Mouse (Mus musculus) embryonic facial prominence, embryonic 11.5 days (tissue): ENCODE results near the gene Zfp536. TPM values are rescaled to one million over a fixed set of nuclear protein-coding genes. Genes with fewer than 3 reads are reported as not detected.

ENCODE experiments used
- ATAC-seq: fragments of 200-750 bp; cut with Nextera tagmentation; replicated peaks from 2 replicates; pipeline ENCODE4 v1.8.0; 2017; ENCODE audit warnings: low read depth; ENCODE audit not compliant: insufficient number of reproducible peaks, low FRiP score, low TSS enrichment
- DNase-seq: peaks from one replicate; pipeline ENCODE4 v3.0.0-alpha.2; 2015; ENCODE audit warnings: low spot score
- H3K27ac ChIP-seq: fragments of 300-500 bp; sonication (generic); replicated peaks from 2 replicates; pipeline ENCODE4 v1.5.1; 2014; ENCODE audit warnings: mild to moderate bottlenecking, low read depth, low read length, control low read depth
- H3K27me3 ChIP-seq: fragments of 300-500 bp; sonication (generic); 2 replicates; pipeline ENCODE4 v1.6.1; 2014; ENCODE audit warnings: mild to moderate bottlenecking, low read length, moderate library complexity, mixed read lengths; ENCODE audit not compliant: control insufficient read depth, insufficient read depth
- H3K36me3 ChIP-seq: fragments of 300-500 bp; sonication (generic); replicated peaks from 2 replicates; pipeline ENCODE4 v1.6.1; 2014; ENCODE audit warnings: low read depth, mild to moderate bottlenecking, low read length, moderate library complexity, mixed read lengths; ENCODE audit not compliant: control insufficient read depth, insufficient read depth
- H3K4me1 ChIP-seq: fragments of 300-500 bp; sonication (generic); 2 replicates; pipeline ENCODE4 v1.6.1; 2014; ENCODE audit warnings: low read length, mixed read lengths; ENCODE audit not compliant: control insufficient read depth, insufficient read depth
- H3K4me2 ChIP-seq: fragments of 300-500 bp; sonication (generic); 2 replicates; pipeline ENCODE4 v1.6.1; 2014; ENCODE audit warnings: low read depth, mild to moderate bottlenecking, control low read depth, low read length, moderate library complexity
- H3K4me3 ChIP-seq: fragments of 300-500 bp; sonication (generic); 2 replicates; pipeline ENCODE4 v1.5.1; 2014; ENCODE audit warnings: low read depth, low read length, control low read depth
- H3K9ac ChIP-seq: fragments of 300-500 bp; sonication (generic); replicated peaks from 2 replicates; pipeline ENCODE4 v1.6.1; 2014; ENCODE audit warnings: mild to moderate bottlenecking, control low read depth, low read length
- H3K9me3 ChIP-seq: fragments of 300-500 bp; sonication (generic); replicated peaks from 2 replicates; pipeline ENCODE4 v1.6.1; 2016; ENCODE audit warnings: mild to moderate bottlenecking, low read length, inconsistent platforms, mixed read lengths; ENCODE audit not compliant: control insufficient read depth
- WGBS: fragments of 180-500 bp; shearing (Covaris S2); extraction: QIAGEN DNeasy Blood & Tissue Kit; methylation state at CpG from one replicate; pipeline ENCODE4 v1.1.7; 2014; 5-methylcytosine and 5-hydroxymethylcytosine counted together
- polyA plus RNA-seq: library from polyadenylated mRNA; unstranded; fragments of >200 nt; fragmentation: Nextera tagmentation; extraction: Ambion mirVana; gene quantifications from 2 replicates; pipeline ENCODE4 v1.2.1, GENCODE M21; 2014

The Zfp536 gene
- polyA plus RNA-seq, 1 experiment from 2014 or later, result 9.9 TPM

GRCm38 (mm10) chr7:37663676-37664365, 109.6 kb downstream of the Zfp536 start:
- ATAC-seq, result no peak
- no peak overlapping the region for H3K4me3 ChIP-seq
- no peaks in the 10 kb centered on the region for H3K36me3 ChIP-seq
- no peak for DNase-seq
- no peaks in the 10 kb centered on the region for H3K27me3 ChIP-seq
- WGBS, result 92% methylated on average over 7 of the region's 7 CpGs
- H3K4me2 ChIP-seq, result no peak overlapping the region
- H3K9me3 ChIP-seq, result no peaks in the 10 kb centered on the region
- no peak overlapping the region for H3K9ac ChIP-seq
- no peak overlapping the region for H3K27ac ChIP-seq
- H3K4me1 ChIP-seq, result no peaks in the 10 kb centered on the region

- Histone ChIP-seq H3K27ac (no peak overlapping the region), H3K9ac (no peak overlapping the region), H3K4me1 (no peaks in the 10 kb centered on the region), H3K4me3 (no peak overlapping the region), H3K9me3 (no peaks in the 10 kb centered on the region), H3K27me3 (no peaks in the 10 kb centered on the region), H3K36me3 (no peaks in the 10 kb centered on the region), H3K4me2 (no peak overlapping the region)
- DNase-seq, result no peak
- WGBS, result 88% methylated on average over 11 of the region's 11 CpGs
- ATAC-seq, result no peak
These were observed 124.8 kb downstream of the Zfp536 start for GRCm38 (mm10) chr7:37648671-37649070.

- H3K4me3 ChIP-seq, result no peak overlapping the region
- no peaks in the 10 kb centered on the region for H3K9me3 ChIP-seq
- WGBS, result 88% methylated on average over 21 of the region's 21 CpGs
- no peaks in the 10 kb centered on the region for H3K4me1 ChIP-seq
- no peak overlapping the region for H3K9ac ChIP-seq
- ATAC-seq (no peak), DNase-seq (no peak)
- no peak overlapping the region for H3K27ac ChIP-seq
- no peak overlapping the region for H3K4me2 ChIP-seq
- H3K27me3 ChIP-seq, result no peaks in the 10 kb centered on the region
- no peaks in the 10 kb centered on the region for H3K36me3 ChIP-seq
These were observed 125.4 kb downstream of the Zfp536 start for GRCm38 (mm10) chr7:37647917-37648615.

GRCm38 (mm10) chr7:37639740-37640397, 133.6 kb downstream of the Zfp536 start:
- Histone ChIP-seq H3K27me3 (no peaks in the 10 kb centered on the region), H3K4me3 (no peak overlapping the region), H3K27ac (no peak overlapping the region), H3K9ac (no peak overlapping the region), H3K4me2 (no peak overlapping the region), H3K36me3 (no peaks in the 10 kb centered on the region), H3K9me3 (no peaks in the 10 kb centered on the region), H3K4me1 (no peaks in the 10 kb centered on the region)
- no peak for ATAC-seq
- WGBS, result 25% methylated on average over 12 of the region's 12 CpGs
- peak; percentile 46 for DNase-seq

- Histone ChIP-seq H3K27ac (no peak overlapping the region), H3K36me3 (no peaks in the 10 kb centered on the region), H3K4me3 (no peak overlapping the region), H3K4me1 (no peaks in the 10 kb centered on the region), H3K4me2 (no peak overlapping the region), H3K27me3 (no peaks in the 10 kb centered on the region), H3K9ac (no peak overlapping the region), H3K9me3 (no peaks in the 10 kb centered on the region)
- no peak for DNase-seq
- 75% methylated on average over 5 of the region's 5 CpGs for WGBS
- no peak for ATAC-seq
These were observed 138.6 kb downstream of the Zfp536 start for GRCm38 (mm10) chr7:37634812-37635211.

- WGBS, result 91% methylated on average over 7 of the region's 7 CpGs
- ATAC-seq, result no peak
- Histone ChIP-seq H3K4me3 (no peak overlapping the region), H3K36me3 (no peaks in the 10 kb centered on the region), H3K9me3 (no peaks in the 10 kb centered on the region), H3K4me1 (no peaks in the 10 kb centered on the region), H3K27ac (no peak overlapping the region), H3K27me3 (peaks cover 3% of the 10 kb centered on the region; the same call in 1 of the 2 replicates), H3K4me2 (no peak overlapping the region), H3K9ac (no peak overlapping the region)
- no peak for DNase-seq
These were observed 143.0 kb downstream of the Zfp536 start for GRCm38 (mm10) chr7:37630410-37630809.

- no peaks in the 10 kb centered on the region for H3K36me3 ChIP-seq
- no peak overlapping the region for H3K4me3 ChIP-seq
- peaks cover 5% of the 10 kb centered on the region; the same call in 1 of the 2 replicates for H3K27me3 ChIP-seq
- no peaks in the 10 kb centered on the region for H3K4me1 ChIP-seq
- 74% methylated on average over 6 of the region's 6 CpGs for WGBS
- H3K9ac ChIP-seq, result no peak overlapping the region
- H3K4me2 ChIP-seq, result no peak overlapping the region
- no peak for ATAC-seq
- DNase-seq, result no peak
- no peaks in the 10 kb centered on the region for H3K9me3 ChIP-seq
- no peak overlapping the region for H3K27ac ChIP-seq
These were observed 145.4 kb downstream of the Zfp536 start for GRCm38 (mm10) chr7:37627897-37628510.
